Mouse (Mus musculus) midbrain, embryonic 10.5 days (tissue): ENCODE measurements around the gene Stat2. TPM values are rescaled to one million over a fixed set of nuclear protein-coding genes. Genes with fewer than 3 reads are reported as not detected.

ENCODE experiments used
- DNase-seq: peaks from one replicate; pipeline ENCODE4 v3.0.0-alpha.2; 2017; ENCODE audit warnings: low spot score
- H3K27ac ChIP-seq: fragments of 300-500 bp; sonication (generic); replicated peaks from 2 replicates; pipeline ENCODE4 v1.5.1; 2016; ENCODE audit warnings: mild to moderate bottlenecking
- H3K27me3 ChIP-seq: fragments of 300-500 bp; sonication (generic); 2 replicates; pipeline ENCODE4 v1.6.1; 2016; ENCODE audit warnings: low read depth, mild to moderate bottlenecking; ENCODE audit not compliant: poor library complexity, severe bottlenecking
- H3K36me3 ChIP-seq: fragments of 300-500 bp; sonication (generic); 2 replicates; pipeline ENCODE4 v1.6.1; 2016; ENCODE audit warnings: mild to moderate bottlenecking, moderate library complexity
- H3K4me1 ChIP-seq: fragments of 300-500 bp; sonication (generic); 2 replicates; pipeline ENCODE4 v1.6.1; 2016
- H3K4me3 ChIP-seq: fragments of 300-500 bp; sonication (generic); 2 replicates; pipeline ENCODE4 v1.5.1; 2016; ENCODE audit warnings: mild to moderate bottlenecking, moderate library complexity
- H3K9me3 ChIP-seq: fragments of 300-500 bp; sonication (generic); replicated peaks from 2 replicates; pipeline ENCODE4 v1.6.1; 2016; ENCODE audit warnings: mild to moderate bottlenecking
- WGBS: fragments of 180-500 bp; shearing (Covaris S2); methylation state at CpG from one replicate; pipeline ENCODE4 v1.1.7; 2016; 5-methylcytosine and 5-hydroxymethylcytosine counted together
- polyA plus RNA-seq: library from polyadenylated mRNA; unstranded; fragments of >200 nt; fragmentation: Nextera tagmentation; extraction: Ambion mirVana; gene quantifications from 2 replicates; pipeline ENCODE4 v1.2.1, GENCODE M21; 2016

Stat2 gene
- 12.6 and 16.1 TPM in 2 replicates for polyA plus RNA-seq

DNA sequence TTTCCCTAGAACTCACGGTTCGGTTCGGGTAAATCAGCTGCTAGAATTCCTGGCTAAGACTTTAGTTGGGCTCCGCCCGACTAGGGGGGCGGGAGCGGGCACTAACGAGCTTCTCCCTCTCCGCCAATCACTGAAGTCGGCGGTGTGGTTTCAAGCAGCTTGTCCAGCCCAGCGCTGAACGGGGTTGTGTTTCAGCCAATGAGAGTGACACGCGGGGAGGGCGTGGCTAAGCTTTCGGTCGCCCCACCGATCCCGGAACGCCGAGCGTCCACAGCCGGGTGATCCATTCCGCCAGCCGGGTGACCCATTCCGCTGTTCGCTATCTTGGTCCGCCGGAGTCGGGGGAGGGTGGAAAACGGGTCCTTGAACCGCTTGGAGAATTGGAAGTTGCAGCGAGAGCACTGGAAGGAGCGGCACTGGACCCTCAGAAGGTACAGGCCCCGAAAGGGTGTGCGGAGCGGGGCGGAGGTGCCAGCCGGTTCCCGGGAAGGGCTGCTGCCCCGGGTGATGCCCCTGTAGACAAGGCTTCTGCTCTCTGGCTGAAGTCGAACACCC is at the start of gene Stat2:
Stat2 (plus strand) TSS at position 273 of the 555 bp plus-strand sequence.
- Histone ChIP-seq H3K27ac (peak within 1 kb of the TSS; percentile 86), H3K27me3 (peaks cover 8% of the 10 kb centered on the region), H3K9me3 (no peaks in the 10 kb centered on the region), H3K36me3 (no peaks in the 10 kb centered on the region), H3K4me1 (peaks cover 6% of the 10 kb centered on the region), H3K4me3 (peak within 1 kb of the TSS; percentile 71)
- under 1% methylated on average over 43 of the region's 43 CpGs for WGBS
- DNase-seq: peak; percentile 97

DNA sequence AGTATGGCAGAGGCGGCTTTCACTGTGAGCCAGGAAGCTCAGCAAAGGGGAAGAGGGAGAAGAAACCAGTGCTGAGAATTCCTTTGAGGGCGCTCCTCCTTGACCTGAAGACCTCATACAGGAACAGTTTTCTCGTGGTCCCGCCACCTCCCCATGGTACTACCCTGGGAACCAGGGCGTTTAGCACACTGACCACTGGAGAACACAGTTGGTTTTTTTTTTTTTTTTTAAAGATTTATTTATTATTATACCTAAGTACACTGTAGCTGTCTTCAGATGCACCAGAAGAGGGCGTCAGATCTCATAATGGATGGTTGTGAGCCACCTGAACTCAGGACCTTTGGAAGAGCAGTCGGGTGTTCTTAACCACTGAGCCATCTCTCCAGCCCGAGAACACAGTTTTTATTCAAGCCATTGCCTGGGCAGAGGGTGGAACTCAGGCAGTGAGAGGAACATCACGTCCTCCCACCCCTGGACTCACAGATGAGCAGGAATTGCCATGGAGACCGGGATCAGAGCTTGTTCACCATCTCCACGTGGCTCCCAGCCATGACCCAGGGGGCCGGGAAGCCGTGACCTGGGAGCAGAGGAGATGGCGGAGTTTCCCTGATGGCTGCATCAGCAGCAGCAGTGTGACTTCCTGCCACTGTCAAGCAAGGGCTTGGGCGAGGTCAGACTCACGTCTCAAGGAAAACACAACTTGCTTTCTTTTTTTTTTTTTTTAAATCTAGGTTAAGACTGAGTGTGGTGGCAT is 48.6 kb upstream of the Stat2 start:
- no peak for DNase-seq
- peaks cover 24% of the 10 kb centered on the region for H3K4me1 ChIP-seq
- H3K27me3 ChIP-seq: no peaks in the 10 kb centered on the region
- H3K36me3 ChIP-seq: no peaks in the 10 kb centered on the region
- H3K9me3 ChIP-seq: no peaks in the 10 kb centered on the region
- 66% methylated on average over 16 of the region's 16 CpGs for WGBS
- H3K4me3 ChIP-seq: no peak overlapping the region
- no peak overlapping the region for H3K27ac ChIP-seq

DNA sequence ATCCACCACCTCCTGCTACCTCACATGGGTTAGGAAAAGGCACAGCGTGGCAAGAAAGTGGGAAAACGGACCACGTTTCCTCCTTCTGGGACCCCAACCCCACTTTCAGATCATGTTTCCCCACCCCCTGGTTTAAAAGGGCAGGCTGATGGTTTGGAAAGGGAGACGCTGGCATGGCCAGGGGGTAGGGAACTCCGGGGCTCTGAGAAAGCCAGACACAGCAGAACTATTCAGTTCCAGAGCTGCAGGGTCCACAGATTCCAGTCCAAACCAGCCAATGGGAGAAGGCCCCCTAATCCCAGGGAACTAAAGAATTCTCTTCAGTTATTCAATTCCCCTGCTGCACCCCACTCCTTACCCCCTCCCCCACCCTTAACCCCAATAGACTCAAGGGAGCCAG is 45.3 kb upstream of the Stat2 start:
- Histone ChIP-seq H3K9me3 (no peaks in the 10 kb centered on the region), H3K36me3 (no peaks in the 10 kb centered on the region), H3K4me1 (peaks cover 25% of the 10 kb centered on the region), H3K27me3 (no peaks in the 10 kb centered on the region), H3K27ac (peak overlapping the region; percentile 52), H3K4me3 (no peak overlapping the region)
- WGBS: 43% methylated on average over 5 of the region's 5 CpGs
- no peak for DNase-seq

DNA sequence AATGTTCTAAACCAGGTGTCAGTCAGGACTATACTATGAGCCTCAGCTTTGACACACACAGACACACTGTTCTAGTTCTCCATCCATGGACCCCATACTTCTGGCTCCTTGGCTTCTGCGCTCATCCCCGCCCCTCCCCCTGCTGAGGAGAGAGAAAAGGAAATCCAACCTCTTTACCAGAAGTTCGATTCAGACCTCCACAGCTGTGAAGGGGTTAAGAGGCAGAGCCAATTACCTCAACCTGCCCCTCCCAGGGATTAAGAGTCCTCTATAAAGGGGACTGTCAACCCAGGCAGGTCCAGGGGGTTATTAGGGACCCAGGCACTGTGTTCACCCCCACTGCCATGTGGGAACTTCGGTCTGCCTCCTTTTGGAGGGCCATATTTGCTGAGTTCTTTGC is 44.8 kb upstream of the Stat2 start, which contains the start of gene Mip:
Mip (plus strand) TSS at position 301 of the 400 bp plus-strand sequence.
- no peak for DNase-seq
- Histone ChIP-seq H3K9me3 (no peaks in the 10 kb centered on the region), H3K36me3 (no peaks in the 10 kb centered on the region), H3K4me3 (no peak within 1 kb of the TSS), H3K27ac (peak within 1 kb of the TSS; percentile 57), H3K27me3 (no peaks in the 10 kb centered on the region), H3K4me1 (peaks cover 30% of the 10 kb centered on the region)
- WGBS: 30% methylated on average over 4 of the region's 4 CpGs

DNA sequence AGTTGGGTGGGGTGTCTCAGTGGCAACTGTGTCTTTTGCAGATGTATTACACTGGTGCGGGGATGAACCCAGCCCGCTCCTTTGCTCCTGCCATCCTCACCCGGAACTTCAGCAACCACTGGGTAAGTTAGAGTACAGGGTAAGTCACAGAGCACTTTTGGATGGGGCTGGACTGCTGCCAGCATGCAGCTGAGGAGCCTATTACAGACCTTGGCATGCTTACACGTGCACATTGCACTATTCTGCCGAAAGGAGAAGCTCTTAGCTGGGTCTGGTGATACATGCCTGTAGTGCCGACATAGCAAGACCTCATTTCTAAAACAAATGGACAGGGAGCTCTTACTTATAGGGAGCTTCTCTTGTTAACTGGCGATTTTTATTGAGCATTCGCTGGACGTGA is 42.8 kb upstream of the Stat2 start:
- Histone ChIP-seq H3K4me1 (peaks cover 38% of the 10 kb centered on the region), H3K36me3 (no peaks in the 10 kb centered on the region), H3K27ac (no peak overlapping the region), H3K27me3 (no peaks in the 10 kb centered on the region), H3K4me3 (no peak overlapping the region), H3K9me3 (no peaks in the 10 kb centered on the region)
- WGBS: 89% methylated on average over 9 of the region's 9 CpGs
- no peak for DNase-seq

DNA sequence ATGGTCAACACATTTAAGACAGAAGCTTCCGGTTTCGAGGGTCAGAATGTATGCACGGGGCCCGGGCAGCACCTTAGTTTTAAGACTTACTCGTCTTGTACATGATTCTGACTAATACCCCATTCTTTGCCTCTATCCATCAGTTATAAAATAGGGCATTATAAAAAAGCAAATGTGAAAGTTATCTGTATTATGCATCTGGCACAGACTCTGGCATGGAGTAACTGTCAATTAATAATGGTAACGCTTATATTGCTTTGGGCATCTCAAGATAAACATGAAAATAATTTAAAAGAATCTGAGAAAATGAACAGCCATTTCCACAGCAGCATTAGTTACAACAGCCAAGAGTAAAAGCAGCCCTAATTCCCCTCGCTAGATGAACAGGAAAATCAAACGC is 42.4 kb upstream of the Stat2 start:
- 94% methylated on average over 8 of the region's 8 CpGs for WGBS
- Histone ChIP-seq H3K36me3 (no peaks in the 10 kb centered on the region), H3K4me3 (no peak overlapping the region)

DNA sequence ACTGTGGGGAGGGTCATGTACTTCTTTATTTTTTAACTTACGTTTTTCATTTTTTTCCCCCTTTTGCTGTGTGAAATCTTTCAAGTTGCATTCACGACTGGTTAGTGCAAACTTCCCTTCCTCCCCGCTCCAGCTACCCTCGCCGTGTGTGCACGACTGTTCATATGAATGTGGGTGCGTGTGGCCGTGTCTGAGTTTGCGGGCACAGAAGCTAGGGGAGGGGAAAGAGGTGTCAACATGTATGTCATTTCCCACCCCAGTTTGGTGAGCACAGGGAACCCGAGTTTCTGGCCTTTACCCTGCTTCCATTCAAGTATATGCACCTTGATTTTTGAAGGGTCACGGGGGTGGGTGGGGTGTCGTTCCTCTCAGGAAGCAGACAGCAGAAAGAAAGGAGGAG is 39.8 kb upstream of the Stat2 start:
- WGBS: 83% methylated on average over 12 of the region's 12 CpGs
- peaks cover 43% of the 10 kb centered on the region for H3K4me1 ChIP-seq

More for the DNA sequence above, 42.4 kb upstream of the Stat2 start:
- H3K4me1 ChIP-seq: peaks cover 42% of the 10 kb centered on the region
- no peaks in the 10 kb centered on the region for H3K27me3 ChIP-seq
- DNase-seq: no peak
- no peak overlapping the region for H3K27ac ChIP-seq
- H3K9me3 ChIP-seq: no peaks in the 10 kb centered on the region

DNA sequence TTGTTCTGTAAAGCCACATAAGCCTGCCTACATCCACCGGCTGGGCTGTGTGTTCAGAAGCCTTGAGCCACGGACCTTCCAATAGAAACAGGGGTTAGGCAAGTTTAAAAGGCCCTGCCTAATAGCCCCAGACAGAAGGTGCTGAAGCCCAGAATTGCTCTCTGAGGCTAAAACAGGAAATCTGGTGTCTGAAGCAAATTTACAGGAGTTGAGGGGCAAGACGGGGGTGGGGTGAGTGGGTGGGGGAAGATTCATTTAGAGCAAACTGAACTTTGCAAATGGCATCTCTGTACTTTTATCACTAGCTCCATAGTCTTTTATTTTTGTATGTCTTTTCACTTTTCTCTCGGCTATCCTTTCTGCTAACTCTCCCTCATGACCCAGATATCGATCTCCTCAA is 39.2 kb upstream of the Stat2 start:
- H3K4me3 ChIP-seq: peak overlapping the region; percentile 78
- no peak for DNase-seq
- H3K9me3 ChIP-seq: no peaks in the 10 kb centered on the region
- peaks cover 42% of the 10 kb centered on the region for H3K4me1 ChIP-seq
- H3K27me3 ChIP-seq: no peaks in the 10 kb centered on the region
- peaks cover 14% of the 10 kb centered on the region for H3K36me3 ChIP-seq
- 27% methylated on average over 5 of the region's 5 CpGs for WGBS
- peak overlapping the region; percentile 99 for H3K27ac ChIP-seq

More for the DNA sequence above, 39.8 kb upstream of the Stat2 start:
- no peaks in the 10 kb centered on the region for H3K27me3 ChIP-seq
- H3K9me3 ChIP-seq: no peaks in the 10 kb centered on the region
- H3K27ac ChIP-seq: peak overlapping the region; percentile 99; the same call in 1 of the 2 replicates
- H3K36me3 ChIP-seq: peaks cover 13% of the 10 kb centered on the region
- DNase-seq: no peak
- H3K4me3 ChIP-seq: no peak overlapping the region; the same call in 1 of the 2 replicates

DNA sequence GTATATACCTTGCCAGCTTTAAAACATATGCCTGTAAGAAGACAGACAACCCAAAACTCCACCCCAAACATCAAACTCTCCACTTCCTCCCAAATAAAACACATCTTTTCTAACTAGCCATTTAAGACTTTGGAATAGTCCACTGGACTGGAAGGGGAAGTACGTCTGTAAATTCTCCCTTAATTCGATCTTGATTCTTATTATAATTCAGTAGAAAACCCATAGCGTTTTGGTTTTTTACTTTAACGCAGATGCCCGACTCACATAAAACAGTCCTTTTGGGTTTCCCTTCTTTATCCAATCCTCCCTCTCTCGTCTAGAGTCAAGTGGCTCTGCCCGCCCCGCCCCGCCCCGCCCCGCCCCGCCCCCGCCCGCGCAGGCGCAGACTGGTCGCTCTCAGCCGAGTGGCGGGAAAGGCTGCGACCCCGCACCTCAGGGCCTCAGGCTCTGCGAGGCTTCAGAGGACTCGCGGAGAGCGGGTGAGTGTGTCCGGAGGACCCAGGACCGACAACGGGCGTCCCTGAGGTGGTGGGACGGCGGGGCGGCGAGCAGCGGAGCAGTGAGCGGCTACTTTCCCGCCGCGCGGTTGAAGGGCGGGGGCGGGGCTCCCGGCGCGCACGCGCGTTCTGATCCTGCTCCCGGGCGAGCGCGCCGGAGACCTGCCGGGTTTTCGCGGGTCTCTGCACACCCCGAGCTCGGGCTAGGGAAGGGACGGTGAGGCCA is 38.5 kb upstream of the Stat2 start, which contains the start of gene Timeless:
Timeless (plus strand) TSS at position 369 of the 723 bp plus-strand sequence.
- peak within 1 kb of the TSS; percentile 99 for H3K27ac ChIP-seq
- H3K27me3 ChIP-seq: no peaks in the 10 kb centered on the region
- peak within 1 kb of the TSS; percentile 78 for H3K4me3 ChIP-seq
- peaks cover 16% of the 10 kb centered on the region for H3K36me3 ChIP-seq
- peak; percentile 88 for DNase-seq
- peaks cover 38% of the 10 kb centered on the region for H3K4me1 ChIP-seq
- H3K9me3 ChIP-seq: no peaks in the 10 kb centered on the region
- WGBS: under 1% methylated on average over 58 of the region's 58 CpGs

DNA sequence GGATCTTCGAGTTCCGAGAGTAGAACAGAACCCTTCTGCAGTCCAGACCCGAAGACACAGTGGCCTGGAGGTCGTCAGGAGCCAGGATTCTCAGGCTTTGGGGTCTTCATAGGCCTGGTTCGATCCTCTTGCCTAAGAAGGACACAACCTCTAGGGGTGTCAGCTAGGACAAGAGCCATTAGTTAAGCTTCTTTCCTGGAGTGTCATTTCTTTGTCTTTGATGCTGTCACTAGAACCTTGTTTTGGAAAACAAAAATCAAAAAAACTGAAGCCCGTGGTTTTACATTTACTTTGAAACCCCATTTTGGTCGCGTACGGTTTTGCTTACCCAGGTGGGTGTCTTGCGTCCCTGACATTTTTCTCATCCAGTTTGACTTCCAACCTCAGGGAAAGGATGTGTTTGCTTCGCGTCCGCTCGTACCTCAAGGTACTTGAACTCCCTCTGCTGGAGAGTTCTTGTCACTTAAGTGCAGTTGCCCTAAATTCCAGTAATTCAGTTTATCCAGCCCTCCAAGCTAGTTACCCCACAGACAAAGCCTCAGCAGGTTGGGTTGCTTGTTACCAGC is 37.9 kb upstream of the Stat2 start:
- H3K9me3 ChIP-seq: no peaks in the 10 kb centered on the region
- H3K4me3 ChIP-seq: peak overlapping the region; percentile 78
- H3K27me3 ChIP-seq: no peaks in the 10 kb centered on the region
- H3K36me3 ChIP-seq: peaks cover 17% of the 10 kb centered on the region
- peak overlapping the region; percentile 99 for H3K27ac ChIP-seq
- under 1% methylated on average over 14 of the region's 14 CpGs for WGBS
- peaks cover 38% of the 10 kb centered on the region for H3K4me1 ChIP-seq
- DNase-seq: peak; percentile 66

DNA sequence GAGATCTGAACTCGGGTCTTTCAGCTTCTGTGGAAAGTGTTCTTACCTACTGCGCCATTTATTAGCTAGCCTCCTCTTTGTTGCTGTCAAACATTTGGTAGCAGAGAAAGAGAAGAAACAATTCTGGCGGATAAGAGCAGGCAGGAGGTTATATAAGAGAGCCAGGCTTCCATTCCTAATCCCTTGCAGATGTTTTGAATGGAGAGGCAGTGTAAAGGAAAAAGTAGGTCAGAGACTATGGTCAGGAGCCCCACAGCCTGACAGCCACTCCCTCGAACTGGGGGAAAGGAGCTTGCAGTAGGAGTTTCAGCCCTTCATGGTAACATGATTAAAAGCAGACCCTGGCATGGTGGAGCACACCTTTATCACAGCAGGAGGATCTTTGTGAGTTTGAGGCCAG is 34.0 kb upstream of the Stat2 start:
- Histone ChIP-seq H3K9me3 (no peaks in the 10 kb centered on the region), H3K36me3 (peaks cover 53% of the 10 kb centered on the region), H3K4me1 (peaks cover 31% of the 10 kb centered on the region), H3K4me3 (no peak overlapping the region), H3K27me3 (no peaks in the 10 kb centered on the region), H3K27ac (no peak overlapping the region)
- no peak for DNase-seq
- 63% methylated on average over 4 of the region's 4 CpGs for WGBS

DNA sequence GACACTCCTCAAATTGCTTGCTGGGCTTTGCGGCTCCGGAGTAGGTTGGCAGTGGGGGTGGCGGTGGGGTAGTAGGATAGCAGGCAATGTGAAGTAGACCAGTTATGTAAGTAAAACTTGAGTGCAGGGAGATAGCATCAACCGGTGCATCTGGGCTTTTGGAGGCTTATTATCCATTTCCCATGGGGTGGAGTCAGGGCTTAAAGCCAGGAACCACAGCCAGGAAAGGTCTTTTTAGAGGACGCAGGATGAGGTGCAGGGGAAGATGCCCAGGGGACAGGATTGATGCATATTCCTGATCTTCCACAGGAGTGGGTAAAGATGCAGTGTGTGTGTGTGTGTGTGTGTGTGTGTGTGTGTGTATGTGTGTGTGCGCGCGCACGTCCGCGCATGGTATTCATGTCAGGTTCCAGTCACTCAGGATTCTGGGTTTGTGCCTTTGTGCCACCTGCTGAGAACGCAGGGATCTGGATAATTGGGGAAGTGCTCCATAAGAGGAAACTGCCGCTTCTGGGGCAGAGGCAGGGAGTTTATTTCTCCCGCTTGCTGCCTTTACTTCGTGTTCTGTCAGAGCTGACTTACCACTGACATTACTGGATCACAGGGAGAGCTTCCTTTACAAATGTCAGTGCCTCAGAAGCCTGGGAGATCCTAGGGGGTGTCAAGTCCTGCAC is 32.4 kb upstream of the Stat2 start:
- WGBS: 91% methylated on average over 15 of the region's 15 CpGs

More for the DNA sequence above, 32.4 kb upstream of the Stat2 start:
- Histone ChIP-seq H3K4me1 (peaks cover 25% of the 10 kb centered on the region), H3K4me3 (no peak overlapping the region), H3K27ac (no peak overlapping the region), H3K9me3 (no peaks in the 10 kb centered on the region), H3K36me3 (peaks cover 70% of the 10 kb centered on the region), H3K27me3 (no peaks in the 10 kb centered on the region)
- DNase-seq: no peak
